Mouse (Mus musculus): Measurements from ENCODE around the gene Dnah5. TPM values are rescaled to one million over a fixed set of nuclear protein-coding genes. Genes with fewer than 3 reads are reported as not detected.
"Not testable (repeated sequence)": the region's sequence is repeated elsewhere in the genome, so short reads cannot be mapped to it uniquely, and the experiment has no call there.

Dnah5 gene
- polyA plus RNA-seq, 1 experiment: not detected

DNA sequence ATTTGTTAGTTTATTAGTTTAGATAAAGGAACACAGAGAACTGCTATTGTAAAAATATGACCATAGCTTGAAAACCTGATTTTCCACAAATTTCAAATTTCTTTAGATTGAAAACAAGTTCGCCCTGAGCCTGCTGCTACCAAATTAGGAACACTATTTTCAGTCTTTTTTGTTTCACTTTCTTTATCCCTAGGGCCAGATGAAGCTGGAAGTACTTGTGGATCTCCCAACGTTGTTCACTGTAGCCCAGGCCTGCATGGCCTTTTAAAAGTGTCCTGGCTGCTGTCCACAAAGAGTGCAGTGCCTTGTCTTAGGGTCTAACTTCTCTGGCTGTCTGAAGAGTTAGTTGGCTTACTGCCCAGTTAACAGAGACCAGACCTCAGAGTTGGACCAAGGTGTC is 201.6 kb downstream of the Dnah5 start:
- peaks cover 2% of the 10 kb centered on the region; the same call in 1 of the 2 replicates for H3K4me1 ChIP-seq (ENCODE audit: control insufficient read depth, insufficient read depth, low read length)
- H3K27ac ChIP-seq (ENCODE audit: insufficient read depth, low read depth, low read length): no peak overlapping the region

DNA sequence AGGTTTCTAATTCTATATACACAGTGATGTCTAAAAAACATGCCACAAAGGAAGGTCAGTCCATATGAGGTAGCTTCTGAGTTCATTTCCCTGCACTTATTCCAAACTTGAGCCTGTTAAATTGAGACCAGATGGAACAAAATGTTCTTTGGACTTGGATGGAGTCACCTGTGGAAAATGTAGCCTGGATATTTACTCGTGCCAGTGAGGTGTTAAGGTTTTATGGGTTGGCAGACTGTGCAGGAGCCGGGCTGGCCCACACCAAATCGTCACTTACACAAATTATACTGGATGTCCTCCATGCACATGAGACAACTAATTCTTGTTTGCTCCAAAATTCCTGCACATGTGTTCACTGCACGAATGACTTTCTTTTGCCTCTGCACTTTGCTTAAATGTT is 236.2 kb downstream of the Dnah5 start:
- Histone ChIP-seq H3K27ac (ENCODE audit: insufficient read depth, low read depth, low read length) (no peak overlapping the region), H3K4me3 (ENCODE audit: insufficient read depth, low read length) (no peak overlapping the region), H3K4me1 (ENCODE audit: control insufficient read depth, insufficient read depth, low read length) (no peaks in the 10 kb centered on the region)
- no peak for TF ChIP-seq CTCF (IDR thresholded peaks at IDR 0.05; ENCODE audit: low read depth, low read length)
- no peak for TF ChIP-seq POLR2A (IDR thresholded peaks at IDR 0.05; ENCODE audit: borderline replicate concordance, low read depth, low read length)

More for the DNA sequence above, 201.6 kb downstream of the Dnah5 start:
- TF ChIP-seq POLR2A (IDR thresholded peaks at IDR 0.05; ENCODE audit: borderline replicate concordance, low read depth, low read length) (no peak), CTCF (IDR thresholded peaks at IDR 0.05; ENCODE audit: low read depth, low read length) (no peak)
- H3K4me3 ChIP-seq (ENCODE audit: insufficient read depth, low read length): no peak overlapping the region

DNA sequence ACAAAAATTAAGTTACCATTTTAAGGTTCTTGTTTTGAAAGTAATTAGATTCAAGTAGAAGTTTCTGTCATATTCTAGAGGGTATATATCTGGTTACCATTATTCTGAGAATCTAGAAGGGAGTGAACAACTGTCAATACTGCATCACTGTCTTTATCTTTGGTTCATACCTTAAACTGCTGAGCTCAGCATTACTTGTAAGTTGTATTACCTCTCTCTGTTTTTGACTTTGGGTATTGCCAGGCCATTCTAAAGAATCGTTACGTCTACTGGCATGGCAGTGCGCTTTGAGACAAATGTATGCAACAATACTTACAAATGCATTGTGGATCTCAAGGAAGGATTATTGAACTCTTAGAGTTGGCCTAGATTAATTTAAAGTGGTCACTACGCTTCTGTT is 240.9 kb downstream of the Dnah5 start:
- TF ChIP-seq CTCF (IDR thresholded peaks at IDR 0.05; ENCODE audit: low read depth, low read length) (no peak), POLR2A (IDR thresholded peaks at IDR 0.05; ENCODE audit: borderline replicate concordance, low read depth, low read length) (no peak)
- H3K27ac ChIP-seq (ENCODE audit: insufficient read depth, low read depth, low read length): no peak overlapping the region
- no peak overlapping the region for H3K4me3 ChIP-seq (ENCODE audit: insufficient read depth, low read length)
- no peaks in the 10 kb centered on the region for H3K4me1 ChIP-seq (ENCODE audit: control insufficient read depth, insufficient read depth, low read length)

DNA sequence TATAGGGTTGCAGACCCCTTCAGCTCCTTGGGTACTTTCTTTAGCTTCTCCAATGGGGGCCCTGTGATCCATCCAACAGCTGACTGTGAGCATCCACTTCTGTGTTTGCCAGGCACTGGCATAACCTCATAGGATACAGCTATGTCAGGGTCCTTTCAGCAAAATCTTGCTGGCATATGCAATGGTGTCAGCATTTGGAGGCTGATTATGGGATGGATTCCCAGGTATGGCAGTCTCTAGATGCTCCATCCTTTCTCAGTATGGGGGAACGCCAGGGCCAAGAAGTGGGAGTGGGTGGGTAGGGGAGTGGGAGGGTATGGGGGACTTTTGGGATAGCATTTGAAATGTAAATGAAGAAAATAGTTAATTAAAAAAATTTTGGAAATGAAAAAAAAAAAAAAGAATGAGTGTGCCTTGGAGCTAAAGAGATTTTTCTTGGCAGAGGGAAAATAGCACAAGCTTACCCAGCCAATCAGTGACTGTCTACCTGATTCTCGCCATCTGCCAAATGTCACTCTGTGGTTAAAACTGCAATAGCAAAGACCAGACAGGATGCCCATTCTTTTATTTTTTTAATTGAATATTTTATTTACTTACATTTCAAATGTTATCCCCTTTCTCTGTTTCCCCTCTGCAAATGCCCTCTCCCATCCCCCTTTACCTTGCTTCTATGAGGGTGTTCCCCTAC is 257.7 kb downstream of the Dnah5 start:
- H3K4me3 ChIP-seq (ENCODE audit: insufficient read depth, low read length); H3K27ac ChIP-seq (ENCODE audit: insufficient read depth, low read depth, low read length); H3K4me1 ChIP-seq (ENCODE audit: control insufficient read depth, insufficient read depth, low read length): not testable (repeated sequence)

DNA sequence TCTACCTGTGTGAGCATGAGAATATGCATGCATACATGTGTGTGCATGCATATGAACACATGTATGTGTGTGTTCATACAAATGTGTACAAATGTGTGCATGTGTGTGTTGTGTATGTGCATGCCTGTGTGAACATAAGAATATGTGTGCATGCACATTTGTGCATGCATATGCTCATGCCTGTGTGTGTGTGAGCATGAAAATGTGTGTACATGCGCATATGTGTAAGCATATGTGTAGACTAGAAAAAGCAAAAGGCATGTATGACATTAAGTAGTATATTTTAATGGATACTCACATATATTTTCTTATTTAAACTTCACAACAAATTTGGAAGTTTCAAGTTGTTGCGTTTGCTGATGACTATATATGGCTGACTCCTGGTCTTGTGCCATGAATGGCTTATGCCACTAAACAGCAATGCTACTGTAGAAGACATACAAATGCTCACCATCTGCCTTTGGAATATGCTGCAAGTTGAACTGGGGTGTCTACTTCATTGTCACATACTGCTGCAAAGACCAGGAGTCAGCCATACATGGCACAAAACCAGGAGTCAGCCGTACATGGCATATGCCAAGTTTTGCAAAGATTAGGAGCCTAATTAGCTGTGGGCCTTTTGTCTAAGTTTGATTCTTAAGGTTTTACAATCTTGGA is 263.2 kb downstream of the Dnah5 start:
- Histone ChIP-seq H3K4me1 (ENCODE audit: control insufficient read depth, insufficient read depth, low read length) (no peaks in the 10 kb centered on the region), H3K27ac (ENCODE audit: insufficient read depth, low read depth, low read length) (no peak overlapping the region), H3K4me3 (ENCODE audit: insufficient read depth, low read length) (no peak overlapping the region)
- TF ChIP-seq POLR2A (IDR thresholded peaks at IDR 0.05; ENCODE audit: borderline replicate concordance, low read depth, low read length) (no peak), CTCF (IDR thresholded peaks at IDR 0.05; ENCODE audit: low read depth, low read length) (no peak)

DNA sequence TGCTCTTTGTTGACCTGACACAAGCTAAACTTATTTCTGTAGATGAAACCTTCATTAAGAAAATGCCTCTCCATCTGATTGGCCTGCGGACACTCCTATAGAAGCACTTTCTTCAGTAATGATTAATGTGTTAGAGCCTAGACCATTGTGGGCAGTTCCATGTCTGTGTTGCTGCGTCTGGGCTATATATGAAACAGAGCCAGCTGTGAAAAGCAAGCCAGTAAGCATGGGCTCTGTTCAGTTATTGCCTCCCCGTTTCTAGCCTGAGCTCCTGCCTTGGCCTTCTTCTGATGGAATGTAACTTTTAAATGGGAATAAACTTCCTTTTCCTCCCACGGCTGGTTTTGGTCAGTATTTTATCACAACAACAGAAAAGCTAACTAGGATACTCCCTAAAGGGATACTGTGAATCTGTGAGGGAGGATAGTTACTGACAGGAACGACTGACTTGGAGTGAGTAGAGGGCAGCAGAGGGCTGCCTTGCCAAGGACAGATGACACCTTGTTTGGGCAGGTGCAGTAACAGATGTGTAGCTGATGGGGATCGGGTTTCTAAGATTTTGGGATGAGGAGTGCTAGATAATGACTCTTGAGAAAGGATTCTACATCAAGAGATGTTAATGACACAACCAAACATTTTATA is 270.3 kb downstream of the Dnah5 start:
- H3K4me3 ChIP-seq (ENCODE audit: insufficient read depth, low read length): no peak overlapping the region
- no peak overlapping the region for H3K27ac ChIP-seq (ENCODE audit: insufficient read depth, low read depth, low read length)
- TF ChIP-seq POLR2A (IDR thresholded peaks at IDR 0.05; ENCODE audit: borderline replicate concordance, low read depth, low read length) (no peak), CTCF (IDR thresholded peaks at IDR 0.05; ENCODE audit: low read depth, low read length) (no peak)
- no peaks in the 10 kb centered on the region for H3K4me1 ChIP-seq (ENCODE audit: control insufficient read depth, insufficient read depth, low read length)

DNA sequence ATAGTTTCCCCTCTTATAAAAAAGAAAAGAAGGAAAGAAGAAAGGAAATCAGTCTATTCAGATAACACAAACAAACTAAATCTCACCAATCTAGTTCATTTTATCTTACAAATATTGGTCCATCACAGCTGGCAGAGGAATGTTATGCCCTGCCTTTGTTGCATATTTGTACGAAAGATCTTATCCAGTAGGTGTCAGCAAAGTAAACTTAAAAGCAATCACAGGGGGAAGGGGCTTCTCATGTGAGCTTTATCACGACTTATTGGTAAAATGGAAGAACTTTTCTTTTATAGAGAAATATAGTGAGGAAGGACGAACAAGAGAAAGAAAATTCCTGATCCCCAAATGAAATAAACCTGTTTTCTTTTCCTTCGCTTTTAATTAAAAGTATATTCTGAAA is 299.3 kb downstream of the Dnah5 start:
- H3K4me1 ChIP-seq (ENCODE audit: control insufficient read depth, insufficient read depth, low read length): no peaks in the 10 kb centered on the region
- no peak overlapping the region for H3K27ac ChIP-seq (ENCODE audit: insufficient read depth, low read depth, low read length)
- TF ChIP-seq CTCF (IDR thresholded peaks at IDR 0.05; ENCODE audit: low read depth, low read length) (no peak), POLR2A (IDR thresholded peaks at IDR 0.05; ENCODE audit: borderline replicate concordance, low read depth, low read length) (no peak)
- H3K4me3 ChIP-seq (ENCODE audit: insufficient read depth, low read length): no peak overlapping the region

DNA sequence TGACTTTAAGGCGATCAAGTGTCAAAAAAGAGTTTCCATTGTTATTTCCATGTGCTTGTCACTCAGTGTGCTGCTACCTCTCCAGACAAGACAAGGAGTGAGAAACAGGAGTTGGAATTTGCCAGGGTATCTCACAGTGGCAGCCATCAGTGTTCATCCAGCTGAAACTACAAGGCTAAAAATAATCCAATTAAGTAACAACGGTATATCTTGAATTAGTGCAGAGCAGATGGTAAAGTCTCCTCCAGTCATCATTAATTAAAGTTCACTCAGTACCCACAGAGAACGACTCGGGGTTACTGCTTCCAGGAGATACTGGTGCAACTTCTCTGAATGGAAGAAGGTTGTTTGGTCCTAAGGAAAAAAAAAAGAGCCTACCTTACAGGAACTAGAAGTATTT is 311.6 kb downstream of the Dnah5 start:
- H3K4me1 ChIP-seq (ENCODE audit: control insufficient read depth, insufficient read depth, low read length): no peaks in the 10 kb centered on the region
- TF ChIP-seq POLR2A (IDR thresholded peaks at IDR 0.05; ENCODE audit: borderline replicate concordance, low read depth, low read length): no peak
- no peak for TF ChIP-seq CTCF (IDR thresholded peaks at IDR 0.05; ENCODE audit: low read depth, low read length)
- H3K4me3 ChIP-seq (ENCODE audit: insufficient read depth, low read length): no peak overlapping the region
- no peak overlapping the region for H3K27ac ChIP-seq (ENCODE audit: insufficient read depth, low read depth, low read length)

Other genes with a start within 250 kb of the Dnah5 start
- gene Trio, start 177.9 kb upstream of the Dnah5 start, polyA plus RNA-seq (2012; ENCODE audit: insufficient read depth, insufficient read length, missing spikeins): 49.9 and 55.9 TPM in 2 replicates

Data from bone marrow macrophage, adult 2 months (primary cell).